Mouse (Mus musculus) thymus, postnatal 10 days (tissue): ENCODE measurements around the gene Gm20708.
"Not testable (repeated sequence)": the region's sequence is repeated elsewhere in the genome, so short reads cannot be mapped to it uniquely, and the experiment has no call there.

Source experiments
- DNase-seq, 2 experiments: peaks; one replicate each; pipeline ENCODE4 v3.0.0; 2021; ENCODE audit warnings: low spot score in 2 of 2

The Gm20708 gene

DNA sequence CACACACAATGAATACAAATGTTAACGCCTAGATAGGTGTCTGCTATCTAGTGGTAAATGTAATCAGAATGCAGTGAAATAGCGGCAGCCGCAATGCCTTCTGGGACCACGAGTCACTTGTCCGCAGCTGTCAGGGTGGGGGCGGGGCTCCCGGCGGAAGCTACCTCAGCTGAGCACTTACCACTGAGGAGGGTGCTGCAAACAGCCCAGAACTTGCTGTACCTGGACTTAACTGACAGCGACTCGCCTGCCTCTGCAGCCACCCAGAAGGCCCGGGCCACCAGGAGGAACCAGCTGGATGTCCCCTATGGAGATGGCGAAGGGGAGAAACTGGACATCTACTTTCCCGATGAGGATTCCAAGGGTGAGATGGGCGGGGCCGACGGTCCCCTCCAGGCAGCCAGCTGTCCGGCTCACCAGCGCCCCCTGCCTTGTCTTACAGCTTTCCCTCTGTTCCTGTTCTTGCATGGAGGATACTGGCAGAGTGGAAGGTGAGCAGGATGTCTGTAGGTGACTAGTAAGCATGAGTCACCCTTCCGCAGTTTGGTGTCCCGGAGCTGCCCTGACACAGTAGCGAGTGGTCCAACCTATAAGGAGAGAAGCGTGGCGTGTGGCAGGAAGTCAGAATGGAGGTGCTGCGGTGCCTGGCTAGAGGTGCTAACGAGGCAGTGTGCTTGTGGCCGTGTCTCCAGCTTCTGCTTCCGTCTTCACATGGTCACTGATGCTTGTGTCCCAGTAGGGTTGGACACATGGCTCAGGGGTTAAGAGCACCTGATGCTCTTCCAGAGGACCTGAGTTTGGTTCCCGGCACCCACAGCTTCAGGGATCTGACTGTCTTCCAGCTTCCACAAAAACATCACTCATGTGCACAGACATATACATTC is 22.9 kb downstream of the Gm20708 start:
- peak; percentile 89 to 95 for DNase-seq

DNA sequence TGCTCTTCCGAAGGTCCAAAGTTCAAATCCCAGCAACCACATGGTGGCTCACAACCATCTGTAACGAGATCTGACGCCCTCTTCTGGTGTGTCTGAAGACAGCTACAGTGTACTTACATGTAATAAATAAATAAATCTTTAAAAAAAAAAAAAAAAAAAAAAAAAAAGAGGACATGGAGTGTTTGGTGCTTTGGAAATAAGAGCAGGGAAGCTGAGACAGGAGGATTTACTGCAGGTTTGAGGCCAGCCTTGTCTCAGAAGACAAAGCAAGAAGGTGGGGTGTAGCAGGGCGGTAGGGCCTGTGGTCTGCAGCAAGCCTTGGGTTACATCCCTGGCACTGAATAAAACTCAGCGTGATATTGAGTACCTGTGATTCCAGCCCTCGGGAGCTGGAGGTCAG is 24.0 kb downstream of the Gm20708 start:
- not testable (repeated sequence) for DNase-seq

DNA sequence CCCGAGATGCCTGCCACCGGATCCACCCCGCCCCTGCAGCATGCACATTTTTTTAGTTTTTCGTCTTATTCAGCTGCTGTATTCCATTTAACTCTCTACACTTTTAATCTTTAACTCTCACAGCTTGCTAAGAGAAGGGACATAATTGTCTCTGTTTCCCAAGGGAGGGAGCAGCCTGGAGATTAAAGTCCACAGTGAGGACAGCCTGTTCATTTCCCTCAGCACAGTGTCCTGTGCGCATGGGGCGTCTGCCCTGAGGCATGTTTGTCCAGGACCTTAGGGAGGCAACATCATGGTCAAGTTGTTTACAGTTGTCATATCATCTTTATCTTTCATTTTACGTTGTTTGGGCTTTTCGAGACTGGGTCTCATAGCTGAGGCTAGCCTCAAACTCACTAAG is 24.6 kb downstream of the Gm20708 start:
- no peak for DNase-seq

DNA sequence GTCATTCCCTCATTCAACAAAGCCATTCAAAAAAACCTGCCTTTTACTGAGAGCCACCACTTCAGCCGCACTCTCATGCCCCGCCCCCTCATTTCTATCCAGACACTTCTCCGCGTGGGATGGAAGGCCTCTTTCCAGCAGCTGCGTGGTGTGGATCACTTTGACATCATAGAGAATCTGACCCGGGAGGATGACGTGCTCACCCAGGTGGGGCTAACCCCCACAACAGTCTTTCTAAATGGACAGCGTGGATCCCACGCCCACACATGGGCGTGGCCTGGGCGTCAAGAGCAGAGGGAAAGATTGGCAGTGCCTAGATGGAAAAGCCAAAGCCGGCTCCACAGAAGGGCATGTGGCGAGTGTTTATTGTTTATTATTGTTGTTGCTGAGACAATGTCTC is 26.8 kb downstream of the Gm20708 start:
- DNase-seq = no peak

DNA sequence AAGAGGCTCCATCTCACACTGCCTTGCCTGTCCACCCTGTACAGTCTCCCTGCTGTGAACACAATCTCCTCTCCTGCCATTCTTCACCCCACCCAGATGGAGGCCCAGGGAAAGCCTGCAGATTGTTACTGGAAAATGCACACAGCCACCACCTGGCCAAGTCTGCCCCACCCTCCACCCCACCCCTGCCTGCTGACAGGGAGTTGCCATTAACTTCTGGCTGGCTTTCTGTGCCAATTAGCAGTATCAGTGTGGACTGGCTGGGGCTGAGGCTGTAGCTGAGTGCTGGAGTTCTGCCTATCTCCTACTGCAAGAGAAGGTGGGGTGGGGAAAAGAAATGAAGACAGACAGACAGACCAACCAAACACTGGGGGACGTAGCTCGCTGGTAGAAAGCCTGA is 29.1 kb downstream of the Gm20708 start:
- DNase-seq = no peak

DNA sequence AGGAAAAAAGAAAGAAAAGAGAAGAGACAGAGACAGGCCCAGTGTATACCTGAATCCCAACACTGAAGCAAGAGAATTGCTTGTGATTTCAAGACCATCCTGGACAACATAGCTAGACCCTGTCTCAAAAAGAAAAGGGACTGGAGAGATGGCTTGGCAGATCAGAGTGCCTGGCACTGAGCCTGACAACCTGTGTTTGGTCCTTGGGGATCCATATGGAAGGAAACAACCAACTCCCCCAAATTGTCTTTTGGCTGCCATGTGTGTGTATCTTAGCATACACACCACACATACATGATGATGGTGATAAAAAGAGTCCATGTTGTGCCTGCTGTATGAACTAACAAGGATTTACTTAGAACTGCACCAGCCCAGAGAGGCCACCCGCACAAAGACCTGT is 29.6 kb downstream of the Gm20708 start:
- no peak for DNase-seq

DNA sequence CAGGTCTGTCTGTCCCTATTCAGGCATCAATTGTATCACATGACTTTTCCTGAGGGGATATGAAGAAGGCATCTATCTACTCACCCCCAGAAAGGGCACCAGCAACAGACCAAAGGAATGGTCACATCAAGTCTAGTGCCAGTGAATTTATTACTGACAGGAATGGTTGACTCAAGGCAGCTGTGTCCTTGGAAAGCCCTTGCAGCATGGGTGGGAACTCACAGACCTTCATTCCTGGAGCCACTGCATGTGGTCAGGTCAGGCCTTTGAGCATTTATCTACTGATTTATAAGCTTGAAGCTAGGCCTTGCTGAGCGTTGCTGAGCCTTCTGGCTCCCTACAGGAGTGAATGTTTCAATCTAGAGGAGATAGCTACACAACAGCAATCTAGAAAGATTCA is 31.4 kb downstream of the Gm20708 start:
- no peak for DNase-seq

DNA sequence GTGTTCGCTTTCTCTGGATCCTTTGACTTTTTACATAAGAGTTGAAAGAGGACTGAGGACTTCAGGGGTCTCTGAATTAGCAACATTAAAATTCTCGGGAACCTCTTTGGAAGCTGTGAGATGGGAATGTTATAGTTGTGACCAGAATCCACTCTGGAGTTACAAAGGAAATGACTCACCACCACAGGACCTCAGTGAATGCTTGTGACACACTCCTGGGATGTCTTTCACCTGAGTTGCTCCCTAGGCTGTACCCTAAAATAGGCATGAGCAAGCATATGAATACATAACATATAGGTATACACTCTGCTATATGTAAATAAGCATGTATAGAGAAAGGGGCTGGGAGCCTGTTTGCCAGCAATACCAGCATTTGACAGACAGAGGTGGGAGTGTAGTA is 34.0 kb downstream of the Gm20708 start:
- DNase-seq = no peak

DNA sequence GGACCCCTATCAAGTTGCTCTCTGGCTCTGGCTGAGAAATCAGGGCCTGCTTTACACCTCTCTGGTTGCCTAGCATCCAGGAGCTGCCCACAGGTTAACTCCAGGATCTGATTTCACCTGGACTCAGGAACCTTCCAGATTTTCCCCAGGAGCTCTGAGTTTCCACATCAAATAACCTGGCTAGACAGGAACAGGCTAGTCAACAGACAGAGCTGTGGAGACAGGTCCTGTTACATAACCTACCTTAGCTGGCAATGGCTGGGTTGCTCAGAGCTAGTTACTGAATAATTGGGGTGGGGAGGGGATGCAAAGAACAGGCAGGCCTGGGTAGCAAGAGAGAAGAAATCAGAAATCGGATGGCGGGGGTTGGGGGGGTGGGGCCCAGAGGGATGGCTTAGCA is 35.5 kb downstream of the Gm20708 start:
- DNase-seq = no peak

DNA sequence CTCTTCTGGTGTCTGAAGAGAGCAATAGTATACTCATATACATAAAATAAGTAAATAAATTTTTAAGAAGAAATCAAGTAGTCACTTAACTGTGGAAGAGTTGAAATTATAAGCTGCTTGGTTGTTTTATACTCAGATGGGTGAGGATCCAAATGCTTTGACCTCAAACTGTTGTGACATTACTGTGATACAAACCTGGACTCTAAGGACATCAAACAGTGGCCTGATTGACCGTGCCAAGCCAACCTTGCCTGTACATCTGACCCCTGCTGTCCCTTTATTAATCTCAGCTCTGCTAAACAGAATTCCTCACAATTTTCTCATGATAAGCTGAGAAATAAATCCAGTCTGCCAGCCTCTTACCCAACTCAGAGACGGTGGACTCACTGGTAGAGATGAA is 36.2 kb downstream of the Gm20708 start:
- DNase-seq = no peak

DNA sequence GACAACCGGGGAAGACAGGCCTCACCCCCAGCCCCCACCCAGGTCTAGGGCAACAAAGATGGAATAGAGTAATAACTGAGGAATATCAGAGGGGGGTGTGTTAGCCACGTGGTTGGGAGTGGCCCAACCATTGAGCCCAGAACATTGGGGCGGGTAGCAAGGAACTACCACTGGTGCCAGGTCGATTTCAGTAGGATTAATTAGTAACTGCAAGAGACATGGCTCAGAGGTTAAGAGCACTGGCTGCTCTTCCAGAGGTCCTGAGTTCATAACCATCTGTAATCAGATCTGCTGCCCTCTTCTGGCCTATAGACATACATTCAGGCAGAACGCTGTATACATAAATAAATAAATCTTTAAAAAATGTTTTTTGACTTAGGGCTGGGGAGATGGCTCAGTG is 37.2 kb downstream of the Gm20708 start:
- no peak for DNase-seq

DNA sequence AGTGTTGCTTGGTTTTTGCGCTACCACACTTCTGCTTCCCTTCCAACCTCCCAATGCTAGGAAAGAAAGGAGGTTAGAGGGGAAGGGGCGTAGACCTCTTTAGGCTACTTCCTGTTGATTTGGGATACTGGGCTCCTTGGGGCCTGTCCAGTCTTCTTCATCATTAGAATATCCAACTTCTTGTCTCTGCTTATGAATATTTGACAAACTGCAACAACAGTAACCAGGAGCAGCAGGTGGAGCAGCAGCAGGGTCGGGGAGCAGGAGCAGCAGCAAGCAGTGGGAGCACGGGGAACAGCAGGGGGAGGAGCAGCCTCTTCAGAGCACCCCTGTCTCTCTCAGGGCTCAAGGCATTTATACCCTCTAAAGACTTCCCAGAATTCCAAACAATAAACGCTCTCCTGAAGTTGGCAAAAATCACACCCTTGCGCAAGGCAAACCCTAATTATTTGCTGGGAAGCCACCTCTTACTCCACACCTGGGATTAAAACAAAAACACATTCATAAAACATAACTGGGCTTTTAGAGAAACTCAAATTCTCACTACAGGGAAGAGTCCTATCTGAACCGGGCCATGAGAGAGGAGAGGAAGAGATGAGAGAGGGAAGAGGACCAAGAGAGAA is 38.2 kb downstream of the Gm20708 start:
- DNase-seq = no peak

DNA sequence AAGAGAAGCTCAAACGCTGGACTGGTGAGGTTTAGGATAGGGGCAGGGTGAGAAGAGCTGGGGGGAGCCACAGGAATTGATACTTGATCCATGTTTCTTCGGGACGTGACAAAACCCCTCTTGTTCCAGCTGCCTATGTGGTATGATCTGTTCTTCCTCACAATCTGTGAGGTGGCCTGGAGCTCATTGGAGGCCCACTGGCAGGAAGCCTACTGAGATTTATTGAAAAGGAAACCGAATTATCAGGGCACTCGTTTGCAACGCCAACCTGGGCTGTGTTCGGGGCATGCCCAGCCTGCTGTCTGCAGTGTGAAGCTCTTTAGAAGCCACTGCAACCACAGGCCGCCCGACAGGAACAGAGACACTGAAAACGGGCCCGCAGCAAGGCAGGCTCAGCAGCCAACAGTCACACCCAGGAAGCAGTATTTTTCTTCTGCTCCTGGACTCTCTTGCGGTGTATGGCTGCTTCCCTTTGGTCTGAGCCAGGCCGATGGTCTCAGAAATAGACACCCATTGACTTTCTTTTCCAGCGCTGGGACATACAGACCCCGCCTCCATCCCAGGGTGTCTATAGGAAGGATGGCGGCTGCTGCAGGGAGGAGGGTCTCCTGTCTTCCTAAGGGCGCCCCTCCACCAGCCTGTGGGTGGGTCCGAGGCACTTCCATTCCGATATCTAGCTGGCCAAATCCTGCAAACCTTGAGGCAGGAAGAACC is 39.0 kb downstream of the Gm20708 start:
- peak; percentile 53 to 56 for DNase-seq

DNA sequence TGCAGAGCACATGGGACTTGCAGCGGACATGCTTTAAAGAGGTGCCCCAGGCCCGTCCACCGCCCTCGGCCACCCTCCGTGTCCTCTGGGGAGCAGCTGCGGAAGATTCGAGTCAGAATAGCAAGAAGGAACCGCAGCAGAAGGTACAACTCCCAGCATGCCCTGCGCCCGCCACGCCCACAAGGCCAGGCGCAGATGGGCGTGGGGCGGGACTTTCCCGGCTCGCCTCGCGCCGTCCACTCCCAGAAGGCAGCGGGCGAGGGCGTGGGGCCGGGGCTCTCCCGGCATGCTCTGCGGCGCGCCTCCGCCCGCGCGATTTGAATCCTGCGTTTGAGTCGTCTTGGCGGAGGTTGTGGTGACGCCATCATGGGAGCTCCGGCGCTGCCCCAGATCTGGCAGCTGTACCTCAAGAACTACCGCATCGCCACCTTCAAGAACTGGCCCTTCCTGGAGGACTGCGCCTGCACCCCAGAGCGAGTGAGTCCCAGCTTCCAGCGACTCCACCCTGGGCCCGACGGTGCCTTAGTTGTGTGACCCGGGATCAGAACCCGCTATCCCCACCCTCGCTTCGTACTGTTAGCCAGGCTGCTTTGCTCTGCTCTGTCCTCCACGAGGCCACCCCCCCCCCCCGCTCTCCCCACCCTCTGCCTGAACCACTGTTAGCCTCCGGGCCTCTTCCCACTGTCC is 39.7 kb downstream of the Gm20708 start, which contains the start of gene Birc5:
Gene Birc5, plus strand, starts transcription at position 267 of the 687 bp plus-strand sequence.
- DNase-seq = peak; percentile 94 to 98

DNA sequence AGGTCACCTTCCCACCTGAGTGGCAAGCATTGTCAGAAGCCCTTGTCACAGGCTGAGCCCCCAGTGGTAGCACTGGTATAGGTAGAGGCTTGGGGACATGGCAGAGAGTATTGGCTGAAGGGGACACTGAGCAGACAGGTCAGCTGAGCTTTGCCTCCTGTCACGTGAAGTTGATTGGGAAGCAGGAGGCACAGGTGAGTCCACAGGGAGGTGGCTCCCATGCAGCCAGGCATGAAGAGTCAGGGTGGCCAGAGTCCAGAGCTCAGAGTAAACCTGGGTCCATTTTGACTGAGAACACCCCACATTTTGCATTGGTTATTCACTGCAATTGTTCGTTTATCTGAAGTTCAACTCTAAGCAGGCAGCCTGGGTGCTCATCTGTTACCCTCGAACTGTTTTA is 43.4 kb downstream of the Gm20708 start:
- no peak for DNase-seq

DNA sequence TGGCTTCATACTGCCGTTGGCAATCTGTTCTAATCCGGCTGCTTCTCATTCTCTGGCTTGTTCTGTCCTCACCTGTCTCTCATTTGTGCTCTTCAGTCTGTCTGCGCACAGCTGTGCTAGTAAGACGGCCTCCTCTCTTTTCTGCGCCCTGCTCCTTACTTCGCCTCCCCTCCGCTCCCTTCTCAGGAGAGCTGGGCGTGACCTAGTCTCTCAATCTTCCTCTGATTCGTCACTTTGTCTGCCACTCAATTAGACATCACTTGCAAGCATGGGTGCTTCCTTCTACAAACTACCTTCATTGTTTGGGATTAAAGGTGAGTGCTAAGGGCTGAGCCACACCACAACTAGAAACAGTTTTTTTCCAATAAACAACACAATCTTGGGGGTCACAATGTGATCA is 44.8 kb downstream of the Gm20708 start:
- DNase-seq = no peak

DNA sequence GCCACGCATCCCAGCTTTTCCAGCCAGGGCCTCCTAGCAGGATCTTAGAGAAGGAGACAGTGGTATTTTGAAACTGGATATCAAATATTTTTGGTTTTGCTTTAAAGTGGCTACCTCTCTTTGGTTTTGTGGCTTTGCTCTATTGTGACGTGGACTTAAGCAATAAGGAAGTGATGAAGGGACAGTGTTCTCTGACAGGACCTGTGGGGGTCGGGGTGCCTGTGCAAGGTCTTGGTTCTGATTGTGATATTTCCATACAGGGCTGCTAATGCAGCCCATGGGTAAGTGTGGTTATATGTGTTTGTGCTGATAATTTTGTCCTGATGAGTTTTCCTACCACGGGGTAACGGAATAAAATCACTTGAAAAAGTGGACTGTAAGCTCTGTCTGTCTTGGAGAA is 45.9 kb downstream of the Gm20708 start:
- DNase-seq = no peak

DNA sequence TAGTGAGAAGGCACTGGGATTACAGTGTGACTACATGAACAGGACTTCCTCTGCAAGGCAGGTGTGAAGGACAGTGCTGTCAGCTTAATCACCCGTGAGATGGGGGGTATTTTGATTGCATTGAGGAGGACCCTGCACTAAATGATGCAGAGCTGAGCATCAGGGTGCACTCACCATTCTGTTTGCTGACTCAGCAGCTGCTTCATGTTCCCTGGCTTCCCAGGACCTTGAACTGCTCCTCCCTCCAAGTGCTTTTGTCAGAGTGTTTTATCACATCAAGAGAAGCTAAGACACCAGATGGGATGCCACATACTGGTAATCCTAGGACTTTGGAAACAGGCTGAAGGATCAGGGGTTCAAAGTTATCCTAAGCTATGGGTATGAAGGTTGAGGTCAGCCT is 46.5 kb downstream of the Gm20708 start:
- DNase-seq = no peak

DNA sequence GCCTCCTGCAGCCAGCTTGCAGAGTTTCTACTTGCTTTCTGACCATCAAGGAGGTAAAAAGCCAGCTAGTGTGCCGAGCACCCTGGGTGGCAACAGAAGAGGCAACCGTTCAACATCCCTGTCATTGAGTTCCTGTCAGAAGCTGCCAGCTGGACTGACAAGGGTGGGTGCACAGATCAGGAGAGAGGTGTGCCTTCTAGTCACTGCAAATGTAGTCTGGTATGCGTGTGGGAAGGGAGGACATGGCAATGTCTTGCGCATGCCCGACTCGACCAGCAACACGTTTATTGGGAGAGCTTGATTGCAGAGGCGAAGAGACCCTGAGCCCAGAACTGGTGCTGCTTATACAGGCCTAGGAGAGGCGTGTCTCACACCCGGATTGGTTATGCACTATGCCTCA is 48.0 kb downstream of the Gm20708 start:
- no peak for DNase-seq

DNA sequence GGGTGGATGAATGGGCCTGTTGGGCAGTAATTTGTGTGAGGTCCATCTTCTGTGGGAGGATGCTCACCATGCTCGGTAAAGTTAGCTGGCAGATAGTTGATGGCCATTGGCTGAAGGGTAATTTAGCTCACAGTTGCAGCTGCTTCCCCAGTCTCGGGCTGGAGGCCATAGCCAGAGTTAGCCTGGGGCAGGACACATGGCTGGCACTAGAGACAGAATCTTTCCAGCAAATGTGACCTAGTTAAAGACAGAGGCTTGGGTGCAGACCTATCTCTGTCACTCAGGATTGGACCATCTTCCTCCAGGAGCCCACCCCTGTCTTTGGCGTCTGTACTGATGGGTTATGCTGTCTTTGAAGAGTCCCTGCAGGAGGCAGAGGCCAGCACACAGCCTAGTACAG is 48.9 kb downstream of the Gm20708 start:
- no peak for DNase-seq

DNA sequence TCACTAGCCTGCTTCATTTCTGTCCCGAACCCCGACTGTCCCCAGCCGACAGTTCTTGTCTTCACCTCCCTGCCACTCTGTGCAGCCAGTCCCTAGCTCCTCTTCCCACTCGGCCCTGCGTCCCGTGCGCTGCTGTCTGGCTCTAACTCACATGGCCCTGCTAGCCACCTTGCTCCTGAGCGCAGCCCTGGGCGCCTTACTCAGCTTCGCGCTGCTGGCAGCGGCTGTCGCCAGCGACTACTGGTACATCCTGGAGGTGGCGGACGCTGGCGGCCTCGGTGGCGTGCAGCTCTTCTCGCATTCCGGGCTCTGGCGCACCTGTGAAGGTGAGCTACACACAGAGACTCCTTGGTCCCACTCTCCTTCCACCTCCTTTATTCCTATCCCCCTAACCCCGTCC is 51.1 kb downstream of the Gm20708 start, which contains the start of gene Tmem235:
Gene Tmem235, plus strand, starts transcription at position 152 of the 400 bp plus-strand sequence.
- peak in 1 of 2 experiments; percentile 48 for DNase-seq
